10 mouse cellular contexts compared by ENCODE assay signal in the genomic region with DNA sequence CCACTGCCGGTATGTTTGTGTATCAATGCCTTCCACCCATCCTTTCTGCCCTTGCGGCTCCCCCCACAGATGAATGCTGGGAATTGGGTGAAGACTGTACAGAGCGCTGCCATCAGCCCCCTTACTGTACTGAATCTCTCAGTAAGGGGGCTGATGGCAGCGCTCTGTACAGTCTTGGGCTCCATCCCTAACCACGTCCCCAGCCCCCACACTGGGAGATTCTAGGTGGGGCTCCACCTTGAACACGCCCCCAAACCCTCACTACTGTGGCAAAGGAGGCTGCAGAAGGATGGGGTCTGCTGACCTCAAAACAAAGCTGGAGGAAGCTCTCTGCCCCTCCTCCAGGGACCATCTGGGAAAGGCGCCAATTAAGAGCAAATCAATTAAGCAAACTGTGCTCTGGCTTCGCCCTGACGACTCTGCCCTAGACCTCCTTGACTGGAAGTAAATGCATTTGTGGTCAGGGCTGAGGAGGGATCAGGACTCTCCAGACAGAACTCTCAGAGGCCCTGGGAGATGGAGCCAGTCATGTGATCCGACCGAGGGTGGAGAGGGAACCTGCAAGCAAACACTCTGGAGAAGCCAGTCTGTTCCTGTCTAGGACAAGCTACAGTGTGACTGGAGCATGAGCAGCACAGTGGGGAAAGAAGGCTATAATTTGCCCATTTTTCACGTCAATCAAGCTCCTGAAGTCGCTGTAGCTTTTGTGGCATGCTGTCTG. TPM values are rescaled to one million over a fixed set of nuclear protein-coding genes. Genes with fewer than 3 reads are reported as not detected.
DNase-seq lines count a peak whose midpoint lies in the region; ATAC-seq and TF ChIP-seq lines count a peak whose summit lies in the region.
"Had no signal": no experiment of that assay in that cellular context is flagged by ENCODE, and none has a peak within 500 bp of the region (broad histone marks: within the 10 kb centered on the region; RNA-seq: fewer than 3 reads in every experiment).

No protein-coding gene starts in this region.

- 8% methylated on average over 13 of the region's 13 CpGs for WGBS in lung, embryonic 14.5 days
- WGBS in embryonic facial prominence, embryonic 14.5 days, result 14% methylated on average over 13 of the region's 13 CpGs
- WGBS in stomach, embryonic 16.5 days, result 12% methylated on average over 13 of the region's 13 CpGs
- WGBS in liver, embryonic 11.5 days, result 11% methylated on average over 13 of the region's 13 CpGs

- no peaks in the 10 kb centered on the region for H3K9me3 ChIP-seq in lung, embryonic 14.5 days (ENCODE audit: low read depth, low read length)
- H3K9me3 ChIP-seq in embryonic facial prominence, embryonic 14.5 days (ENCODE audit: control insufficient read depth, low read length), result peaks cover 3% of the 10 kb centered on the region; the same call in 1 of the 2 replicates
- no peaks in the 10 kb centered on the region for H3K9me3 ChIP-seq in stomach, embryonic 16.5 days (replicated peaks; ENCODE audit: control insufficient read depth, low read length)
- H3K9me3 ChIP-seq in liver, embryonic 11.5 days (ENCODE audit: control insufficient read depth, low read length), result peaks cover 3% of the 10 kb centered on the region; the same call in 1 of the 2 replicates

- no peaks in the 10 kb centered on the region for H3K36me3 ChIP-seq in lung, embryonic 14.5 days (ENCODE audit: insufficient read depth)
- H3K36me3 ChIP-seq in embryonic facial prominence, embryonic 14.5 days (ENCODE audit: control insufficient read depth, insufficient read depth, low read length), result no peaks in the 10 kb centered on the region
- H3K36me3 ChIP-seq in stomach, embryonic 16.5 days (ENCODE audit: control insufficient read depth, insufficient read depth, low read length), result no peaks in the 10 kb centered on the region
- no peaks in the 10 kb centered on the region for H3K36me3 ChIP-seq in liver, embryonic 11.5 days (ENCODE audit: control insufficient read depth, insufficient read depth, low read length)

- ATAC-seq in lung, embryonic 14.5 days (ENCODE audit: insufficient read depth), result peak; percentile 78
- peak; percentile 91 for ATAC-seq in embryonic facial prominence, embryonic 14.5 days (ENCODE audit: low read depth)
- peak; percentile 65; the same call in 1 of the 2 replicates for ATAC-seq in stomach, embryonic 16.5 days (ENCODE audit: insufficient read depth, low FRiP score)
- ATAC-seq in megakaryocyte-erythroid progenitor cell, adult 5-6 weeks (replicated peaks; ENCODE audit: low FRiP score, low TSS enrichment, poor library complexity, severe bottlenecking), result no peak
- no peak; the same call in 1 of the 2 replicates for ATAC-seq in liver, embryonic 11.5 days (replicated peaks; ENCODE audit: low FRiP score)

- peaks cover 3% of the 10 kb centered on the region; the same call in 1 of the 2 replicates for H3K4me1 ChIP-seq in lung, embryonic 14.5 days (ENCODE audit: insufficient read depth)
- H3K4me1 ChIP-seq in embryonic facial prominence, embryonic 14.5 days (ENCODE audit: control insufficient read depth, insufficient read depth, low read length), result peaks cover 12% of the 10 kb centered on the region
- H3K4me1 ChIP-seq in stomach, embryonic 16.5 days (ENCODE audit: control insufficient read depth, insufficient read depth, low read length), result peaks cover 9% of the 10 kb centered on the region
- no peaks in the 10 kb centered on the region; the same call in 1 of the 2 replicates for H3K4me1 ChIP-seq in liver, embryonic 11.5 days (replicated peaks; ENCODE audit: control insufficient read depth, insufficient read depth, low read length)

- no peak overlapping the region for H3K4me3 ChIP-seq in lung, embryonic 14.5 days (ENCODE audit: low read depth, low read length)
- H3K4me3 ChIP-seq in embryonic facial prominence, embryonic 14.5 days (ENCODE audit: low read depth, low read length), result no peak overlapping the region
- H3K4me3 ChIP-seq in stomach, embryonic 16.5 days (replicated peaks; ENCODE audit: low read length), result no peak overlapping the region
- no peak overlapping the region for H3K4me3 ChIP-seq in liver, embryonic 11.5 days (ENCODE audit: low read depth, low read length)

- peaks cover 24% of the 10 kb centered on the region for H3K27me3 ChIP-seq in lung, embryonic 14.5 days (ENCODE audit: insufficient read depth, low read length)
- H3K27me3 ChIP-seq in embryonic facial prominence, embryonic 14.5 days (replicated peaks; ENCODE audit: control insufficient read depth, insufficient read depth, low read length), result peaks cover 24% of the 10 kb centered on the region
- peaks cover 23% of the 10 kb centered on the region for H3K27me3 ChIP-seq in stomach, embryonic 16.5 days (ENCODE audit: control insufficient read depth, insufficient read depth, low read length)
- peaks cover 50% of the 10 kb centered on the region for H3K27me3 ChIP-seq in liver, embryonic 11.5 days (replicated peaks; ENCODE audit: control insufficient read depth, insufficient read depth, low read length)

- no peak overlapping the region; the same call in 1 of the 2 replicates for H3K9ac ChIP-seq in lung, embryonic 14.5 days
- 0 out of 2 replicates have a peak overlapping the region, but pooled peaks have one; percentile 8 for H3K9ac ChIP-seq in embryonic facial prominence, embryonic 14.5 days (ENCODE audit: low read depth, low read length)
- H3K9ac ChIP-seq in stomach, embryonic 16.5 days (ENCODE audit: low read length), result no peak overlapping the region
- no peak overlapping the region for H3K9ac ChIP-seq in liver, embryonic 11.5 days (ENCODE audit: low read depth, low read length)

- H3K4me2 ChIP-seq in lung, embryonic 14.5 days, result peak overlapping the region; percentile 26; the same call in 1 of the 2 replicates
- H3K4me2 ChIP-seq in embryonic facial prominence, embryonic 14.5 days (ENCODE audit: low read depth, low read length), result peak overlapping the region; percentile 35
- H3K4me2 ChIP-seq in stomach, embryonic 16.5 days (ENCODE audit: low read depth, low read length), result 0 out of 2 replicates have a peak overlapping the region, but pooled peaks have one; percentile 13
- no peak overlapping the region for H3K4me2 ChIP-seq in liver, embryonic 11.5 days

- TF ChIP-seq CTCF in lung, embryonic 14.5 days (IDR thresholded peaks at IDR 0.05; ENCODE audit: low read depth), result no peak

- no peak overlapping the region for H3K27ac ChIP-seq in lung, embryonic 14.5 days (ENCODE audit: low read depth)
- peak overlapping the region; percentile 39; the same call in 1 of the 2 replicates for H3K27ac ChIP-seq in embryonic facial prominence, embryonic 14.5 days (replicated peaks; ENCODE audit: low read depth, low read length)
- H3K27ac ChIP-seq in stomach, embryonic 16.5 days (ENCODE audit: low read length), result no peak overlapping the region
- no peak overlapping the region for H3K27ac ChIP-seq in liver, embryonic 11.5 days (ENCODE audit: low read depth, low read length)

- peak; percentile 75 for DNase-seq in lung, embryonic 14.5 days
- no peak for DNase-seq in lung, postnatal 25 days (ENCODE audit: low spot score)
- peak; percentile 89 for DNase-seq in embryonic facial prominence, embryonic 14.5 days (ENCODE audit: low spot score)
- DNase-seq in kidney, postnatal 4 days, result peak; percentile 52 to 64
- DNase-seq in adrenal gland, postnatal 25 days, result no peak
- DNase-seq in liver, embryonic 11.5 days (ENCODE audit: low spot score), result no peak
- DNase-seq: adrenal gland, adult 8-10 months had no signal

RNA-seq across cellular contexts. Expression of a gene that starts 3.6 kb away (rescaled TPM):
- not detected in 2 replicates for polyA plus RNA-seq in lung, embryonic 14.5 days (2014; fragmentation: Nextera tagmentation; extraction: Ambion mirVana)
- not detected in 2 replicates for polyA plus RNA-seq in embryonic facial prominence, embryonic 14.5 days (2014; fragmentation: Nextera tagmentation; extraction: Ambion mirVana)
- polyA plus RNA-seq in stomach, embryonic 16.5 days (2015; fragmentation: Nextera tagmentation; extraction: Ambion mirVana), result not detected in 2 replicates
- total RNA-seq in adrenal gland, postnatal 25 days (2021), result not detected in 2 replicates
- total RNA-seq in megakaryocyte-erythroid progenitor cell, adult 5-6 weeks (2014; fragmentation: Nextera tagmentation), result not detected in 2 replicates
- total RNA-seq in megakaryocyte-erythroid progenitor cell, adult 5-6 weeks (2017), result not detected in 2 replicates
- polyA plus RNA-seq in liver, embryonic 11.5 days (2014; fragmentation: Nextera tagmentation; extraction: Ambion mirVana), result not detected in 2 replicates
- total RNA-seq: adrenal gland, adult 8-10 months; heart, adult 8-10 months had no signal

RNA-seq across cellular contexts. Expression of a gene that starts 38.3 kb away (rescaled TPM):
- 1.4 and 1.6 TPM in 2 replicates for polyA plus RNA-seq in lung, embryonic 14.5 days (2014; fragmentation: Nextera tagmentation; extraction: Ambion mirVana)
- 3.9 and 4.2 TPM in 2 replicates for polyA plus RNA-seq in embryonic facial prominence, embryonic 14.5 days (2014; fragmentation: Nextera tagmentation; extraction: Ambion mirVana)
- polyA plus RNA-seq in stomach, embryonic 16.5 days (2015; fragmentation: Nextera tagmentation; extraction: Ambion mirVana), result 17.5 and 21.3 TPM in 2 replicates
- total RNA-seq in adrenal gland, postnatal 25 days (2021), result 0.76 and 1.1 TPM in 2 replicates
- total RNA-seq in megakaryocyte-erythroid progenitor cell, adult 5-6 weeks (2014; fragmentation: Nextera tagmentation), result 2.8 TPM in 1 of 2 replicates, not detected in the other
- not detected in 2 replicates for total RNA-seq in megakaryocyte-erythroid progenitor cell, adult 5-6 weeks (2017)
- 0.44 and 0.70 TPM in 2 replicates for polyA plus RNA-seq in liver, embryonic 11.5 days (2014; fragmentation: Nextera tagmentation; extraction: Ambion mirVana)

RNA-seq across cellular contexts. Expression of a gene that starts 39.6 kb away (rescaled TPM):
- polyA plus RNA-seq in lung, embryonic 14.5 days (2014; fragmentation: Nextera tagmentation; extraction: Ambion mirVana), result 96.8 and 112 TPM in 2 replicates
- polyA plus RNA-seq in embryonic facial prominence, embryonic 14.5 days (2014; fragmentation: Nextera tagmentation; extraction: Ambion mirVana), result 104 and 116 TPM in 2 replicates
- 58.5 and 61.9 TPM in 2 replicates for polyA plus RNA-seq in stomach, embryonic 16.5 days (2015; fragmentation: Nextera tagmentation; extraction: Ambion mirVana)
- total RNA-seq in adrenal gland, postnatal 25 days (2021), result 165 and 222 TPM in 2 replicates
- total RNA-seq in megakaryocyte-erythroid progenitor cell, adult 5-6 weeks (2014; fragmentation: Nextera tagmentation), result 55.7 and 65.0 TPM in 2 replicates
- total RNA-seq in megakaryocyte-erythroid progenitor cell, adult 5-6 weeks (2017), result 36.6 and 48.3 TPM in 2 replicates
- 33.4 and 39.8 TPM in 2 replicates for polyA plus RNA-seq in liver, embryonic 11.5 days (2014; fragmentation: Nextera tagmentation; extraction: Ambion mirVana)

Comparison
In these comparisons a context has a peak if more than half of its experiments do, and no peak if none do; other contexts are left out.
1. DNase-seq: peak in lung, embryonic 14.5 days (single experiment), embryonic facial prominence, embryonic 14.5 days (single experiment) and kidney, postnatal 4 days (2 of 2); none in lung, postnatal 25 days (single experiment), adrenal gland, postnatal 25 days (single experiment) and liver, embryonic 11.5 days (single experiment).
2. ATAC-seq: peak in lung, embryonic 14.5 days (single experiment), embryonic facial prominence, embryonic 14.5 days (single experiment) and stomach, embryonic 16.5 days (single experiment); none in megakaryocyte-erythroid progenitor cell, adult 5-6 weeks (single experiment) and liver, embryonic 11.5 days (single experiment).